Mouse (Mus musculus) ovary, postnatal 36 days (tissue): ENCODE data around the gene Sart1.
"Not testable (repeated sequence)": the region's sequence is repeated elsewhere in the genome, so short reads cannot be mapped to it uniquely, and the experiment has no call there.

Experiments used
- DNase-seq: peaks from one replicate; pipeline ENCODE4 v3.0.0; 2022; ENCODE audit warnings: low spot score, mixed read lengths

Sart1 gene

GRCm38 (mm10) chr19:5414534-5414957, 26.0 kb upstream of the Sart1 start:
- DNase-seq = no peak

DNA sequence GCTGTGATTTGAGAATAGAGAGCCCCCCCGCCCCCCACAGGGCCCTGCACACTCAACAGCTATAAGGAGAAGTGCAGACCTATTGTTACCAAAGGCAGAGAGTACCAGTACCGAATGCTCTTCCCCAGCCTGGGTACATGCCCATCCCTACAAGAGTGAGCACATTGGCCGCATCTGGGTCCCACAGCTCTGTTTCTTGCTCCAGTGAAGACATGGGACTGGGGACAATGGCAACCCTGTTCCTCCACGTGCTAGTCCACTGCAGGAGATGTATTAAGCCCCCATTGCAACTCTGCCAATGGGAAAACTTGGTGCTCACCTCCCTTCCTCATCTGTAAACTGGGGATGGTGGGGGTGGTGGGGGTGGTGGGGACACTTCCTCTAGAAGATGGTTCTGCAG, 25.3 kb upstream of the Sart1 start:
- no peak for DNase-seq

DNA sequence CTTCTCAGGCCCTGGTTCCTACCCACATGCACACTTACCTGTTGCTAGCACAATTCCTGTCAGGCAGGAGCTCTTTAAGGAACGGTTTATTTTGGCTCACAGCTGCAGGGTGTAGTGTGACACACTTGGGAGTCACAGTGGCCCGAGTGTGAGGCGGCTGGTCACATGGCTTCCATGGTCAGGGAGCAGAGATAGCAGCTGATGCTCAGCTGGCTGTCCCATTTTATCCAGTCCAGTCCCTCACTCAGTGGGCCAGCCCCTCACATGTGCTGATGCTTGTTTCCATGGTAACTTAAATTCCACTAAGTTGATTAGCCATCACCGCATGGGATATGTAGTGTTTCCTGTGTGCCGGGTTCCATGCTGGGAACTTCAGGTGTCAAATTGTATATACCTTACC, 23.5 kb upstream of the Sart1 start:
- DNase-seq = no peak

DNA sequence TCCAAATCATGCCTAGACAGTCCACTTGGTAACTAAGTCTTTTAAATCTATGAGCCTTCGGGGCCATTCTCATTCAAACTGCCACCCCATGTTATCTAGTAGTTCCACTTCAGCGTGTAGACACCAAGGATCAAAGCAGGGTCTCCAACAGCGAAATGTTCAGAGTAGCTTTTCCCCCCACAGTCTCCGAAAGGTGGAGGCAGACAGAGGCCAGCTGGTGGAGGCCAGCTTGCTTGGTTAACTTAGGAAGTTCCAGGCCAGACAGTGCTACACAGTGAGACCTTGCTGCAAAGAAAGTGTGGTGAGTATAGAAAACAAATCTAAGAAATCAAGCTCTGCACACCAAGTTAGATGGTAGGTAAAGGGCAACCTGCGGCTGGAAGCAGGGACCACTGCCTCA, 22.1 kb upstream of the Sart1 start:
- DNase-seq = no peak

GRCm38 (mm10) chr19:5409068-5409467, 20.6 kb upstream of the Sart1 start:
- DNase-seq = no peak

DNA sequence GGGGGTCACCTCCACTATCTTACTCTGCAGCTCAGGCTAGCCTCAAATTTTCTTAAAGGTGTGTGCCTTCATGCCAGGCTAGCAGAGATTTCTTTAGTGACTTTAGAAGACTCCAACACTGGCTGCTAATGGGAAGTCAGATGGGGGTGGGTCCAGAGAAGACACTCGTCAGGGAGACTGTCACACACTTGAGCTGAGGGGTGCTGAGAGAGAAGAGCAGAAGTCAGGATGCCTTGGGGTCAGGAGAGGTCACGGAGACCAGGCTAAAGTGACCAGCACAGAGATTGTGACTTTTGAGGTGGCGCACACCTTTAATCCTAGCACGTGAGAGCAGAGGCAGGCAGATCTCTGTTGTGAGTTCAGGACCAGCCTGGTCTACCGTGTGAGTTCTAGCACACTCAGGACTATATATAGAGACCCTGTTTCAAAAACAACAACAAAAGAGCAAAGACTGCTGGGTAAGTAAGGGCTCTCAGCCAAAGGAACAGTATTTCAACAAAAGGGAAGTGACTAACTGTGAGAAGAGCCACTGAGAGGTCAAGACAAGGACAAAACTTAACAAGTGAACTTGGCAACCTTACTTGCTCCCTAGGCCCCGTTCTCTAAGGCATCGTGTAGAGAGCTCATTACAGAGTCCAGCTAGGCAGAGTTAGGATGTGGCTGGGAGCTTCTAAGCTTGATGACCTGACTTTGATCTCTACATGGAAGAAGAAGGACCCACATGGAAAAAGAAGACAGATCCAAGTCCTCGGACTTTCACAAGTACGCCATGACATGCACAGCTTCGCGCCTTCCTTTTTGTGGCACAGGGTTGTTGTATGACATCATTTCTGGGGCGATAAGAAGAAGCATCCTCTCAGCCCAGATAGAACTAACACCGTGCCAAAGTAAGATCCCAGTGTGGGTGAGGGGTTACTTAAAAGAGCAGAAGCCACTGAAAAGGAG, 19.8 kb upstream of the Sart1 start:
- DNase-seq = no peak

GRCm38 (mm10) chr19:5407133-5407532, 18.6 kb upstream of the Sart1 start:
- DNase-seq = no peak

DNA sequence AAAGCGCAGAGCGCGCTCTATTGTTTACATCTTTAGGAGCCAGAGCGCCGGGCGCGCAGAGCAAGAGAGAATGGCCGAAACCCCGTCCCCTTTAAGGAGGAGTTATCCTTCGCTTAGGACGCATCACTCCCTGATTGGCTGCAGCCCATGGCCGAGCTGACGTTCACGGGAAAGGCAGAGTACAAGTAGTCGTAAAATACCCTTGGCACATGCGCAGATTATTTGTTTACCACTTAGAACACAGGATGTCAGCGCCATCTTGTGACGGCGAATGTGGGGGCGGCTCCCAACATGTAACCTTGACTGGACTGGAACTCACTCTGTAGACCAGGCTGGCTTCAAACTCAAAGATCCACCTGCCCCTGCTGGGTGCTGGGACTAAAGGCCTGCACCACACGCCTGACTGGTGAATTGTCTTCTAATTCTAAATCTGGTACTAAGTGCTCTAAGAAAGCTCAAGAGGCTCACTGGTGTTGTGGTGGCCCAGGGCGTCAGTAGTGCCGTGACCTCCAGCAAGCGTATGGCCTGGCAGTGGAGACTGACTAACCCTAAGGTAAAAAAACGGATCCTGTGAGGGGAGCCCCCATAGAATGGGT, 18.1 kb upstream of the Sart1 start:
- not testable (repeated sequence) for DNase-seq

DNA sequence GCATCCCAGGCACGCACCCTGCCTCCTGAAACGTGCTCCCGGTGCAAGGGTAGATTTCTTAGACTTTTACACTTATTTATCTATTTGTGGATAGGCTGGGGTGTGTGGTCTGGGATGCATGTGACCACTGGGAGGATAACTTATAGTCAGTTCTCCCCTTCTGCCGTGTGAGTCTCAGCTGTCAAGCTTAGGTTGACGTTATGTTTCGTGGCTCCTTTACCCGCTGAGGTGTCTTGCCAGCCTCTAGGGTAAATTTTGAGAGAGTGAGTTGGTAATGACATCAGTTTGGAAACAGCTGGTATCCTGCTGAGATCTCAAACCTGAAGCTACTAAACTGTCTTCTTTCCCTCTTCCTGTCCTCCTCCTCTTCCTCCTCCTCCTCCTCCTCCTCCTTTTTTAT, 17.4 kb upstream of the Sart1 start:
- DNase-seq = no peak

GRCm38 (mm10) chr19:5402293-5402692, 13.8 kb upstream of the Sart1 start, which contains the start of gene Tsga10ip:
TSS of gene Tsga10ip (minus strand) at chr19:5402526.
- no peak for DNase-seq

DNA sequence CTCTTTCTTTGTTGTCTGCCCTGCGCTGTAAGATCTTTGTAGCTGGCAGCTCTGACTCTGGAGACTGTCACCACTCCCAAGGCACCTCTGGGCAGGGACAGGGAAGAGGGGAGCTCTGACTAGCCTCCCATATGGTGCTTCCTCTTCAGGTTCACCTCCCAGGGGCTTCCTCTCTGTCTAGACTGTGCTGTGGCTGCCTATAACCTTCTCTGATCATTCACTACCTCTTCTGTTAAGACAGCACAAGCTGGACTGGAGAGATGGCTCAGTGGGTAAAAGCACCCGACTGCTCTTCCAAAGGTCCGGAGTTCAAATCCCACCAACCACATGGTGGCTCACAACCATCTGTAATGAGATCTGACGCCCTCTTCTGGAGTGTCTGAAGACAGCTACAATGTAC, 12.6 kb upstream of the Sart1 start:
- DNase-seq = not testable (repeated sequence)

DNA sequence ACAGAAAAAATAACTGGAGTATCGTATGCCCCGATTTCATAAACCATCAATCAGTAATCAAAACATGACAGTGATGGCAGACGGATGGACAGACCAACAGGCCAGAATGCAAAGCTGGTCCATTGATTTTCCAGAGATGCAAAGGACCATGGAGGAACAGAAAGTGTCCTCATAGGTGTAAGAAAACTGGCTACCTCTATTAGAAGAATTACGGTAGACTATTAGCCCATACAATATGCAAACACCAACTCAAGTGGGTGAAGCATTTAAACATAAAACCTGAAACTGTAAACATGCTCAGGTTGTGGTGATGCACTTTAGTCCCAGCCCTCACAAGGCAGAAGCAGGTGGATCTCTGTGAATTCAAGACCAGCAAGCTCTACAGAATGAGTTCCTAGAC, 6.9 kb upstream of the Sart1 start:
- no peak for DNase-seq

DNA sequence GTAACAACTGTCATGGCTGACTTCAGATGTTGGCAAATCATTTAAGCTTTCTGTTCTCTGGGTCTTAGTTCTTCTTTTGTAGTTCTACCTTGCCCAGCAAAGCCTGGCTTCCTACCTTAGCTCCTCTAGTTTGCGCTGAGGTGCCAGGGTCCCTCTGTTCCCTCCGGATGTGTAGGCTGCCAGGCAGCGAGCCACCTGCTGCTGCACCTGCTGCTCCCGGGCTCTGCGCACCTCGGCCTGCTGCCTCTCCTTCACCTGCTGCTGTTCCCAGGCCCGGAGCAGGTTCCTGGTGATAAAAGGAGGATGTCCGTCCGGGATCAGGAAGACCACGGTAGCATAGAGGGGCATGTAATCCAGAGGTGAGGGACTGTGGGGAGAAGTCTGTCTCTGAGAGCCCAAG, 5.7 kb upstream of the Sart1 start:
- DNase-seq = no peak

DNA sequence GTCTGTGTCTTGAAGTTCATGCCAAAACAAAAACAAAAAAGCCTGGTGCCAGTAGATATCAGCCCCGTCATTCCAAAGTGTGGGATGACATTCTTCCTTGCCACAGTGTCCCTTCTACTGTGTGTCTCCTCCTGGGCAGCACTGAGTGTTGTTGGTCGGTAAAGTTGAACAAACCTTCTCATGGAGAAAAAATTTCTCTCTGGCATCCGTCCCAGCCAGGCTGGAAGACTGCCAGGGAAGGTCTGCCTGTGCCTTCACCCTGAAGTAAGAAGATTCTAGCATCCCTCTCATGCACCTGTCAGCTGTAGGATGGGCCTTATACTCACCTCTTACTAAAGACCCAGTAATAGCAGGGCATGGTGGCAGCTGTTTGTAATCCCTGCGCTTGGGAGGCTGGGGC, 4.4 kb upstream of the Sart1 start:
- DNase-seq = peak; percentile 72

GRCm38 (mm10) chr19:5390416-5390815, 1.9 kb upstream of the Sart1 start:
- no peak for DNase-seq

DNA sequence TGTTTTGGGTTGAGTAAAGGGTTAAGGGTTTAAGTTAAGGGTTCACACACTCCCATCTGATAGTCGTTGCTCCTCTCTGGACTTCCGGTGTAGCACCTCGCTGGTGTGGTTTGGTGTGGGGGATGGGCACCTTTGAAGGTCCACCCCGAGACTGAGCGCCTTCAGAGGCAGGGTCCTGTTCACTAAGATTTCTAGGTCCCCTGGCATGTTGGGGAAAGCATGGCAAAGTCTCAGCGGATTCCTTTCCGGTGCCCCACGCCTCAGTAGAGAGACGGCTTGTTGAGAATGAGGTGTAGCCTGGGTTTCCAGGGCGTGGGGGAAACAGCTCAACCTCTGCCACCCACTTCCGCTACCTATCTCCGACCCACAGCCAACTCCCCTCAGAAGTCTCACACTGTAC, 1.1 kb upstream of the Sart1 start:
- DNase-seq = no peak

DNA sequence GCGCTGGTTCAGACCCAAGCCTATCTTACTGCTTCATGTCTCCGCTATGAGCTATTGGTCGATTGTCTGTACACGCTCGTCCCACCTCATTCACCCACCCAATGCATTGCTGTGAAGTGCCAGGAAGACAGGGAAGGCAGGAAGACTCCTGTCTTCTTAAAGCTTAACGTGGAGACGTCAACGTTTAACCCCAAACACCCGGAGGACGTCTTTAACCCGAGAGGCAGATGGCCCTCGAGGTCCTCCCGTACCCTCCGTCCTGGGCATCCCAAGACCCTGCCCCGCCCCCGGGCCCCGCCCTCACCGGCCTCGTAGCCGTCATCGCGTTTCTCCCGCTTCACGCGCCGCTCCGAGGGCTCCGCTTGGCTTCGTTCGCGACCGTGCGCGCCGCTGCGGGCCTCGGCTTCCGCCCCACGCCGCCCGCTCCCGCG, 477 bp downstream of the Sart1 start:
- DNase-seq = no peak

DNA sequence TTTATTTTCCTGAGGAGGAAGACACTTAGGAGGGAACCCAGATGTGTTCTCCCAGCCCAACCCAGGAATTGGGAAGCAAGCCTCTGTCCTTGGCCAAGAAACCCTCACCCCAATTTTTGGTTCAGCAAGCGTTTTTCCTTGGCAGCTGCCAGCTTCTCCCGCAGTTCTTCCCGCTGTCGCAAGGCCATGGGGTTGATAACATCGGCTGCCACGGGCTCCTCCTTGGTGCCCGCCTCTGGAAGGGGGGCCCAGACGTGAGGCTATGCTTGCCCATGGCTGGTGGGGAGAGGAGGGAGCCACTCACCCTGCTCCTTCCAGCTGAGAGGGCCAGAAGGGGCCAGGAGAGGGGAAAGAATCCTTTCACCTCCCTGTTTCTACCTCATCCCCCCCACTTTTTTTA, 3.8 kb downstream of the Sart1 start:
- peak; percentile 51 for DNase-seq

DNA sequence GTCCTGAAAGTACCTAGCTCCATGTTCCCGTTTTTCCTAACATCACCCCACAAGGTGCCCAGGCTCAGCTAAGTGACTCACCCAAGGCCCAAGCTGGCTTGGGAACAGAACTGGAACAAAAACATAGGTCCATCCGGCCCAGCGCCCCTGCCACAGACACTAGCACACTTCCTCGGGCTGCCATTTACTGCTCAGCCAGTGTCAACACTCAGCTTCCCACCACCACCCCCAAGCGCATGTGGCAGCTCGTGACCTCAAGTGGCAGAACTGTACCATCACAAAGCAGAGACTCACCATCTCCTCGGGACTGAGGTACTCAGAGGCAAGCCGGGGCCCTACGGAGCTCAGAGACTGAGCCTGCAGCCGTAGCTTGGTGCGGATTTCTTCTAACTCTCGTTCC, 5.2 kb downstream of the Sart1 start:
- no peak for DNase-seq

- no peak for DNase-seq
These were observed 11.1 kb downstream of the Sart1 start for GRCm38 (mm10) chr19:5377446-5377845.

DNA sequence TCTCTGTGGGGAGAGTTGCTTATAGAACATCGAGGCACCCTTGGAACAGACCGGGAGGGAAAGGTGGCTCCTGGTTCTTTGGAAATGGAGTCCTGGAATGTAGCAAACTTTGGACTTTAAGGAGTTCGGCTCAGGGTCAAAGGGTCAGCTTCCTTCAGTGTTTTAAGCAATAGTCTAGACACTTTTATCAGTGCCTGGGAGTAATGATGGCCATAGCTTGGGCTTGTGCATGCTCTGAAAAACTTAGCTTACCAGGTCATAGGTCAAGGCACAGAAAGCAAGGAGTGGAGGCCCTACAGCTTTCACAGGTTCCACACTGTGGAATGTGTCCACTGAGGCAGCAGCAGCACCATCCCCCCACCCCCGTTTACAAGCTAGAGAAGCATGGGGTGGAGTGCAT, 13.8 kb downstream of the Sart1 start:
- no peak for DNase-seq

DNA sequence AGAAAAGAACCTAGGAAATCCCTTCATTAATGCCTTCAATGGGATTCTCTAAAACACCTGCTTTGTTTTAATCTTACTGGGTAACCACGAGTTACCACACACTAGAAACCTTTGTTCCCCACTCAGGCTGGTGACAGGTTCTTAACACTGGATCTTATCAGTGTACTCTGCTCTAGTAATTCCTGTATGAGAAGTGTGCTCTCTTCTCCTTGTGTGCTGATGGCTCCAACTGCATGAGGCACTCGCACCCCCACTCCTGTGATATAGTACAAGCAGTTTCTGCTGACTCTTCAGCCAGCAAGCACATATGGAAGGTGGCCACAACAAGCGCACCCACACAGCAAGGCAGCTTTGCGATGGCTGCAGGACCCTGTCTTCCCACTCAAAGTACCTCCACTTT, 14.3 kb downstream of the Sart1 start:
- DNase-seq = no peak

DNA sequence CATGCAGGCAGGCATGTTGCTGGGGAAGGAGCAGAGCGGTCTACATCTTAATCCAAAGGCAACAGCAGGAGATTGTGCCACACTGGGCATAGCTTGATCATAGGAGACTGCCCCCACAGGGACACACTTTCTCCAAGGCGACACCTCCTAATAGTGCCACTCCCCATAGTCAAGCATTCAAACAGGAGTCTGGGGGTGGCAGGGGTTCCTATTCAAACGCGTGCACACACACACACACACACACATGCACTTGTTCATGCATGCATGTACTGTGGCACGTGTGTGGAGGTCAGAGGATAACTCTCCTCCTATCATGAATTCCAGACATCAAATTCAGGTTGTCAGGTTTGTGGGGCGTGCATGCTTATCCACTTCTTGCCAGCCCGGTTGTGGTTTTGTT, 15.8 kb downstream of the Sart1 start:
- DNase-seq = no peak

- no peak for DNase-seq
These were observed 17.6 kb downstream of the Sart1 start for GRCm38 (mm10) chr19:5370932-5371331.
